ENCODE assay signal across 8 mouse cellular contexts in genomic region chr5:32610064-32610800, GRCm38 (mm10). TPM values are rescaled to one million over a fixed set of nuclear protein-coding genes. Genes with fewer than 3 reads are reported as not detected.
A peak's percentile ranks its signal among the peaks of the same experiment; 100 is the strongest.
DNase-seq lines count a peak whose midpoint lies in the region; ATAC-seq lines count a peak whose summit lies in the region.

No protein-coding gene starts in this region.

- H3K27me3 ChIP-seq in neural tube, embryonic 11.5 days (ENCODE audit: control insufficient read depth, insufficient read depth, low read length) = no peaks in the 10 kb centered on the region
- no peaks in the 10 kb centered on the region for H3K27me3 ChIP-seq in embryonic facial prominence, embryonic 14.5 days (replicated peaks; ENCODE audit: control insufficient read depth, insufficient read depth, low read length)
- no peaks in the 10 kb centered on the region for H3K27me3 ChIP-seq in stomach, embryonic 15.5 days (replicated peaks)

- H3K4me1 ChIP-seq in neural tube, embryonic 11.5 days (ENCODE audit: control insufficient read depth, insufficient read depth, low read length) = no peaks in the 10 kb centered on the region
- 0 out of 2 replicates have a peak, but pooled peaks cover 5% of the 10 kb centered on the region for H3K4me1 ChIP-seq in embryonic facial prominence, embryonic 14.5 days (ENCODE audit: control insufficient read depth, insufficient read depth, low read length)
- no peaks in the 10 kb centered on the region for H3K4me1 ChIP-seq in stomach, embryonic 15.5 days

- peak overlapping the region; percentile 53 for H3K4me2 ChIP-seq in neural tube, embryonic 11.5 days (ENCODE audit: low read depth)
- peak overlapping the region; percentile 68 for H3K4me2 ChIP-seq in embryonic facial prominence, embryonic 14.5 days (ENCODE audit: low read depth, low read length)
- peak overlapping the region; percentile 66 for H3K4me2 ChIP-seq in stomach, embryonic 15.5 days

- DNase-seq in neural tube, embryonic 11.5 days (ENCODE audit: low spot score) = no peak
- no peak for DNase-seq in neural tube, embryonic 10.5 days (ENCODE audit: extremely low spot score, low spot score)
- peak; percentile 63 for DNase-seq in embryonic facial prominence, embryonic 14.5 days (ENCODE audit: low spot score)
- peak; percentile 58 for DNase-seq in heart, postnatal 4 days
- peak; percentile 5 to 34 for DNase-seq in left cerebral cortex, adult 9 months (ENCODE audit: low spot score in 2 of 2)

- peak; percentile 6; the same call in 1 of the 2 replicates for ATAC-seq in neural tube, embryonic 11.5 days (ENCODE audit: insufficient read depth, low FRiP score, low TSS enrichment)
- ATAC-seq in activated CD4-positive, CD25-positive, alpha-beta regulatory T cell, adult 4 months = peak; percentile 34
- no peak; the same call in 1 of the 2 replicates for ATAC-seq in embryonic facial prominence, embryonic 14.5 days (ENCODE audit: low read depth)
- ATAC-seq in megakaryocyte, adult 5-6 weeks (ENCODE audit: poor library complexity, severe bottlenecking) = peak; percentile 43; the same call in 1 of the 2 replicates
- ATAC-seq in stomach, embryonic 15.5 days (ENCODE audit: insufficient read depth, low FRiP score, low read depth) = no peak; the same call in 1 of the 2 replicates

- H3K4me3 ChIP-seq in neural tube, embryonic 11.5 days (ENCODE audit: low read depth, low read length) = peak overlapping the region; percentile 64
- peak overlapping the region; percentile 66 for H3K4me3 ChIP-seq in embryonic facial prominence, embryonic 14.5 days (ENCODE audit: low read depth, low read length)
- H3K4me3 ChIP-seq in stomach, embryonic 15.5 days (replicated peaks) = peak overlapping the region; percentile 92

- peak overlapping the region; percentile 78 for H3K9ac ChIP-seq in neural tube, embryonic 11.5 days (ENCODE audit: low read length)
- H3K9ac ChIP-seq in embryonic facial prominence, embryonic 14.5 days (ENCODE audit: low read depth, low read length) = peak overlapping the region; percentile 93
- H3K9ac ChIP-seq in stomach, embryonic 15.5 days = peak overlapping the region; percentile 62

- WGBS in neural tube, embryonic 11.5 days = 19% methylated on average over 21 of the region's 21 CpGs
- WGBS in embryonic facial prominence, embryonic 14.5 days = 18% methylated on average over 21 of the region's 21 CpGs
- WGBS in stomach, embryonic 15.5 days = 16% methylated on average over 21 of the region's 21 CpGs

- H3K27ac ChIP-seq in neural tube, embryonic 11.5 days (ENCODE audit: low read depth, low read length) = peak overlapping the region; percentile 80
- H3K27ac ChIP-seq in embryonic facial prominence, embryonic 14.5 days (replicated peaks; ENCODE audit: low read depth, low read length) = peak overlapping the region; percentile 89
- peak overlapping the region; percentile 88 for H3K27ac ChIP-seq in stomach, embryonic 15.5 days

- no peaks in the 10 kb centered on the region for H3K9me3 ChIP-seq in neural tube, embryonic 11.5 days (ENCODE audit: control insufficient read depth, low read length)
- no peaks in the 10 kb centered on the region for H3K9me3 ChIP-seq in embryonic facial prominence, embryonic 14.5 days (ENCODE audit: control insufficient read depth, low read length)
- H3K9me3 ChIP-seq in stomach, embryonic 15.5 days = no peaks in the 10 kb centered on the region

- no peaks in the 10 kb centered on the region for H3K36me3 ChIP-seq in neural tube, embryonic 11.5 days (ENCODE audit: control insufficient read depth, insufficient read depth, low read length)
- no peaks in the 10 kb centered on the region for H3K36me3 ChIP-seq in embryonic facial prominence, embryonic 14.5 days (ENCODE audit: control insufficient read depth, insufficient read depth, low read length)
- no peaks in the 10 kb centered on the region for H3K36me3 ChIP-seq in stomach, embryonic 15.5 days

RNA-seq across cellular contexts. Expression of gene Yes1, which starts 0.7 kb away (rescaled TPM):
- 31.6 and 32.8 TPM in 2 replicates for polyA plus RNA-seq in neural tube, embryonic 11.5 days (2014; fragmentation: Nextera tagmentation; extraction: Ambion mirVana)
- polyA plus RNA-seq in activated CD4-positive, CD25-positive, alpha-beta regulatory T cell, adult 4 months (2017; shearing (Covaris generic)) = under 1 TPM; 0.65 to 0.91 TPM
- polyA plus RNA-seq in embryonic facial prominence, embryonic 14.5 days (2014; fragmentation: Nextera tagmentation; extraction: Ambion mirVana) = 31.5 and 32.2 TPM in 2 replicates
- 10 to 100 TPM; 32.1 to 34.0 TPM for total RNA-seq in heart, postnatal 4 days (2021)
- 0.48 and 1.1 TPM in 2 replicates for total RNA-seq in megakaryocyte, adult 5-6 weeks (2015)
- total RNA-seq in megakaryocyte, adult 5-6 weeks (2017) = 0.04 and 0.94 TPM in 2 replicates
- 33.6 and 34.0 TPM in 2 replicates for polyA plus RNA-seq in stomach, embryonic 15.5 days (2015; fragmentation: Nextera tagmentation; extraction: Ambion mirVana)

Comparison
In these comparisons a context has a peak if more than half of its experiments do, and no peak if none do; other contexts are left out.
1. ATAC-seq: peak in neural tube, embryonic 11.5 days (single experiment), activated CD4-positive, CD25-positive, alpha-beta regulatory T cell, adult 4 months (single experiment) and megakaryocyte, adult 5-6 weeks (single experiment); none in embryonic facial prominence, embryonic 14.5 days (single experiment) and stomach, embryonic 15.5 days (single experiment).
2. DNase-seq: peak in embryonic facial prominence, embryonic 14.5 days (single experiment), heart, postnatal 4 days (single experiment) and left cerebral cortex, adult 9 months (2 of 2); none in neural tube, embryonic 11.5 days (single experiment) and neural tube, embryonic 10.5 days (single experiment).
3. RNA of gene Yes1, which starts 0.7 kb away (polyA plus RNA-seq): 33.6 to 34.0 TPM in stomach, embryonic 15.5 days, 31.5 to 32.2 TPM in embryonic facial prominence, embryonic 14.5 days and 31.6 to 32.8 TPM in neural tube, embryonic 11.5 days; 0.65 to 0.91 TPM in activated CD4-positive, CD25-positive, alpha-beta regulatory T cell, adult 4 months; every median in the first group is over 10 times any median in the second.
4. Peak in every context shown above with its lines, with median percentiles within 50 percentile points of each other: H3K27ac ChIP-seq, H3K4me2 ChIP-seq, H3K4me3 ChIP-seq and H3K9ac ChIP-seq.